Comparison of ENCODE assay signal across 6 mouse cellular contexts in genomic region chr2:16541226-16541625, GRCm38 (mm10).
"Had no signal": no experiment of that assay in that cellular context is flagged by ENCODE, and none has a peak within 500 bp of the region (broad histone marks: within the 10 kb centered on the region; RNA-seq: fewer than 3 reads in every experiment).

No protein-coding gene starts in this region.

- DNase-seq: kidney, postnatal 10 days; lung, embryonic 14.5 days; lung, postnatal 10 days; lung, postnatal 4 days; midbrain, embryonic 14.5 days; right cerebral cortex, postnatal 14 days had no signal
